Mouse (Mus musculus): ENCODE measurements around the gene Adamts13.
A peak's percentile ranks its signal among the peaks of the same experiment; 100 is the strongest.

GRCm38 (mm10) chr2:26941539-26941938 is 31.7 kb upstream of the Adamts13 start:
- TF ChIP-seq CTCF (IDR thresholded peaks at IDR 0.05; ENCODE audit: low read depth, low read length) = 0 out of 2 replicates have a peak, but pooled peaks have one; percentile 24
- TF ChIP-seq POLR2A (IDR thresholded peaks at IDR 0.05; ENCODE audit: borderline replicate concordance, low read depth, low read length) = no peak
